Mouse (Mus musculus) hindbrain, embryonic 11.5 days (tissue): ENCODE results near the gene Chrnd. TPM values are rescaled to one million over a fixed set of nuclear protein-coding genes. Genes with fewer than 3 reads are reported as not detected.
A peak's percentile ranks its signal among the peaks of the same experiment; 100 is the strongest.

ENCODE experiments used
- ATAC-seq: fragments of 200-750 bp; cut with Nextera tagmentation; 2 replicates; pipeline ENCODE4 v1.8.0; 2017; ENCODE audit warnings: mild to moderate bottlenecking, moderate TSS enrichment, moderate library complexity; ENCODE audit not compliant: low FRiP score
- DNase-seq: peaks from one replicate; pipeline ENCODE4 v3.0.0-alpha.2; 2015; ENCODE audit warnings: low spot score
- H3K27ac ChIP-seq: fragments of 300-500 bp; sonication (generic); 2 replicates; pipeline ENCODE4 v1.5.1; 2014; ENCODE audit warnings: mild to moderate bottlenecking, low read depth, low read length
- H3K27me3 ChIP-seq: fragments of 300-500 bp; sonication (generic); 2 replicates; pipeline ENCODE4 v1.6.1; 2014; ENCODE audit warnings: mild to moderate bottlenecking, low read length, moderate library complexity, mixed read lengths; ENCODE audit not compliant: control insufficient read depth, insufficient read depth
- H3K36me3 ChIP-seq: fragments of 300-500 bp; sonication (generic); 2 replicates; pipeline ENCODE4 v1.6.1; 2014; ENCODE audit warnings: mild to moderate bottlenecking, low read length, moderate library complexity, mixed read lengths; ENCODE audit not compliant: control insufficient read depth, insufficient read depth
- H3K4me1 ChIP-seq: fragments of 300-500 bp; sonication (generic); replicated peaks from 2 replicates; pipeline ENCODE4 v1.6.1; 2014; ENCODE audit warnings: low read length, mixed read lengths; ENCODE audit not compliant: control insufficient read depth, insufficient read depth
- H3K4me2 ChIP-seq: fragments of 300-500 bp; sonication (generic); replicated peaks from 2 replicates; pipeline ENCODE4 v1.6.1; 2014; ENCODE audit warnings: mild to moderate bottlenecking, low read depth, low read length
- H3K4me3 ChIP-seq: fragments of 300-500 bp; sonication (generic); 2 replicates; pipeline ENCODE4 v1.5.1; 2014; ENCODE audit warnings: low read depth, low read length
- H3K9ac ChIP-seq: fragments of 300-500 bp; sonication (generic); 2 replicates; pipeline ENCODE4 v1.6.1; 2014; ENCODE audit warnings: low read depth, low read length
- H3K9me3 ChIP-seq: fragments of 300-500 bp; sonication (generic); 2 replicates; pipeline ENCODE4 v1.6.1; 2016; ENCODE audit warnings: low read length; ENCODE audit not compliant: control insufficient read depth
- WGBS: fragments of 180-500 bp; shearing (Covaris S2); extraction: QIAGEN DNeasy Blood & Tissue Kit; methylation state at CpG from one replicate; pipeline ENCODE4 v1.1.7; 2014; 5-methylcytosine and 5-hydroxymethylcytosine counted together
- polyA plus RNA-seq: library from polyadenylated mRNA; unstranded; fragments of >200 nt; fragmentation: Nextera tagmentation; extraction: Ambion mirVana; gene quantifications from 2 replicates; pipeline ENCODE4 v1.2.1, GENCODE M21; 2014

Gene Chrnd
- polyA plus RNA-seq, 1 experiment from 2014 or later, result not detected

GRCm38 (mm10) chr1:87230606-87231005, 40.2 kb downstream of the Chrnd start:
- DNase-seq (no peak), ATAC-seq (no peak)
- Histone ChIP-seq H3K4me3 (no peak overlapping the region), H3K4me2 (no peak overlapping the region), H3K9ac (no peak overlapping the region), H3K27ac (no peak overlapping the region), H3K9me3 (no peaks in the 10 kb centered on the region), H3K27me3 (no peaks in the 10 kb centered on the region), H3K36me3 (peaks cover 15% of the 10 kb centered on the region), H3K4me1 (no peaks in the 10 kb centered on the region)
- 73% methylated on average over 5 of the region's 5 CpGs for WGBS

DNA sequence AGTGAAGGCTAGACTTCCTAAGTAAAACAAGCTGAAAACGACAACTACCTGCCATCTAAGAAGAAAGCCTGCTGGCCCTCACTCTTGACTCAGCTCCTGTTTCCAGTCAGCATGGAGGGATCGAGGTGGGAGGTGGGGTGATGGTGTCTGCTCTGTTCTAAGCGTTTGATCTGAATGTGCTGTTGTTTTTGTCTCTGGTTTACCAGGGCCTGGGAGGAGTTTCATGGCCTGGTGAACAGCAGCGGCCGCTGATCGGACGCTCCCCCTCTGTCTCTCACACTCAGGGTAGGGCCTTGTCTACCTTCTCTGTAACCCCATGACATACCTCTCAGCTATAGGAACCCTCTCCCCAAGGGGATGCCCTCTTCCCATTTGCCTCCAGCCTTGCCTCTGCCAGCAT, 41.8 kb downstream of the Chrnd start:
- peaks cover 7% of the 10 kb centered on the region for H3K36me3 ChIP-seq
- no peak for ATAC-seq
- no peak overlapping the region for H3K4me2 ChIP-seq
- H3K9me3 ChIP-seq, result no peaks in the 10 kb centered on the region
- H3K9ac ChIP-seq, result no peak overlapping the region
- no peak overlapping the region for H3K4me3 ChIP-seq
- no peaks in the 10 kb centered on the region for H3K27me3 ChIP-seq
- no peaks in the 10 kb centered on the region for H3K4me1 ChIP-seq
- 80% methylated on average over 7 of the region's 7 CpGs for WGBS
- DNase-seq, result no peak
- no peak overlapping the region for H3K27ac ChIP-seq

DNA sequence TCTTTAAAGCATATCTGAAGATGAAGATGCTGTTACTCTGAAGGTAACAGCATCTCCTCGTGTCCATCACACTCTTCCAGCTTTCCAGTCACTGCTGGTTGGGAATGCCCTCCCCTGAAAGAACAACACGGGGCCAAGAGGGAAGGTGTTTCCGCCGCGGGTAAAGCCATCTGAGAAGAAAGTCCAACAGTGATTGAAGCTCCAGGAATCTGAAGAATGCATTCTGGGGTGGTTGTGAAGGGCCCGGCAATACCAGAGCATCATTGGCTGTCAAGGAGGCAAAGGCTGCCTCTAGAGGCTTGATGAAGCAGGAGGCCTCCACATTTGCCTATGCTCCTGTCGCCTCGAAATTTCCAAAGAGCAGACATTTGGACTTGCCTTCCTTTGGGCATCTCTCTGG, 48.6 kb downstream of the Chrnd start:
- H3K9ac ChIP-seq, result no peak overlapping the region
- H3K4me1 ChIP-seq, result no peaks in the 10 kb centered on the region
- WGBS, result 79% methylated on average over 8 of the region's 8 CpGs
- no peak overlapping the region for H3K4me3 ChIP-seq
- H3K27ac ChIP-seq, result no peak overlapping the region
- DNase-seq, result no peak
- no peaks in the 10 kb centered on the region for H3K27me3 ChIP-seq
- ATAC-seq, result no peak
- peaks cover 8% of the 10 kb centered on the region; the same call in 1 of the 2 replicates for H3K36me3 ChIP-seq
- H3K4me2 ChIP-seq, result no peak overlapping the region
- no peaks in the 10 kb centered on the region for H3K9me3 ChIP-seq

DNA sequence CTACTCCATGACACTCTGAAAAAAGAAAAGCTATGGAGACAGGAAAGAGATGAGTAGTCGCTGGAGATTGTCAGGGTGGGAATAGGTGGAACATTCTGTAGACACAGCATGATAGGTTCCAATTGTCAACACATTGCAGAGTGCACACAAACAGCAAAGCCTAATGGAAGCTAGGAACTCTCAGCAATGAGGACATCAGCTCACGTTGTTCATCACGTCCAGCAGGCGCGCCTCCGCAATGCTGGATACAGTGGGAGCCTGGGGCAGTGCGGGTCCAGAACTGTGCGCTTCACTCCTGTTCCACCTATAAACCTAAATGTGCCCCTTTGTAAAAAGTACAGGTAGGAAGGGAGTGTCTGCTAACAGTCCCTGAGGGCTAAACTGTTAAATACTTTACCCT, 52.6 kb downstream of the Chrnd start:
- no peaks in the 10 kb centered on the region for H3K9me3 ChIP-seq
- H3K27ac ChIP-seq, result no peak overlapping the region
- no peak overlapping the region for H3K4me2 ChIP-seq
- H3K4me3 ChIP-seq, result no peak overlapping the region
- H3K9ac ChIP-seq, result no peak overlapping the region
- no peaks in the 10 kb centered on the region for H3K27me3 ChIP-seq
- DNase-seq (no peak), ATAC-seq (no peak)
- no peaks in the 10 kb centered on the region for H3K4me1 ChIP-seq
- 92% methylated on average over 8 of the region's 8 CpGs for WGBS
- peaks cover 8% of the 10 kb centered on the region; the same call in 1 of the 2 replicates for H3K36me3 ChIP-seq

GRCm38 (mm10) chr1:87245430-87245829, 55.0 kb downstream of the Chrnd start:
- Histone ChIP-seq H3K9ac (no peak overlapping the region), H3K4me2 (no peak overlapping the region), H3K27ac (no peak overlapping the region), H3K4me1 (no peaks in the 10 kb centered on the region), H3K36me3 (no peaks in the 10 kb centered on the region), H3K27me3 (no peaks in the 10 kb centered on the region), H3K4me3 (no peak overlapping the region), H3K9me3 (no peaks in the 10 kb centered on the region)
- DNase-seq, result no peak
- 31% methylated on average over 1 of the region's 1 CpGs for WGBS
- no peak for ATAC-seq

DNA sequence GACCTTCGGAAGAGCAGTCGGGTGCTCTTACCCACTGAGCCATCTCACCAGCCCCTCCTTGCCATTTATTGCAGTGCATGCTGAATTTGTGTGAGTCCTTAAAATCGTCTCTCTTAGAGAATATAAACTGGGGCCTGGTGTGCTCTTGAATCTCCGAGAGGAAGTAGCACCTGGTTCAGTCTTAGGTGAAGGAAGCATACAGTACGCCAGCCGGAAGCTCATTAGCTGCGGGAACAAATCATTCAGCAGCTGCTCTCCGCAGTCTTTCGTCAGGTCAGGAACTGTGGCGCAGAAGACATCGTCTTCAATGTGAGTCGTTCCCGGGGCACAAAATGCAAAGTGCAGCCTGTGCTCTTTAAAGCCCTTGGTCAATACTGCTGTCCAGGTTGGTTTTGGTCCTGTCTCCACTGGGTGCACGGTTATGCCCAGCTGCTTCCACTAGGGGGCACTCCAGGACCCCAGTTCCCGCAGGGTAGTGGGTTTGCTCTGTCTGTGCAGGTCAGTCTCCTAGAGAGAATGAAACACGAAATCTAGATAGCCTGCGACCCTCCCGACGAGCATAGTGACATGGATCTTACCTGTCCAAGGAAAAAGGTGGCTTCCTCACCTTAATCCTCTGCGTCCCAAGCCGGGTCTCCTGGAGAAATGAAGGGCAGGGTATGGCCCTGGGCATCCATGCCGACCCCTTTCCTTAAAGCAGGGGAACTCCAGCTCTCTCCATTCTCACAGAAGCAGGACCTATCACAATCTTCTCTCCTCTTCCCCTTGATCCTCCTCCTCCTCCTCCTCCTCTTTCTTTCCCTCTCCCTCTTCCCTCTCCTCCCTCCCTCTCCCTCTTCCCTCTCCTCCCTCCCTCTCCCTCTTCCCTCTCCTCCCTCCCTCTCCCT, 55.8 kb downstream of the Chrnd start:
- Histone ChIP-seq H3K9me3 (no peaks in the 10 kb centered on the region), H3K36me3 (no peaks in the 10 kb centered on the region), H3K27ac (no peak overlapping the region), H3K9ac (no peak overlapping the region), H3K27me3 (no peaks in the 10 kb centered on the region), H3K4me3 (no peak overlapping the region), H3K4me1 (no peaks in the 10 kb centered on the region), H3K4me2 (no peak overlapping the region)
- ATAC-seq (peak; percentile 82), DNase-seq (peak; percentile 91)
- 27% methylated on average over 22 of the region's 22 CpGs for WGBS

Other genes starting within 250 kb of the Chrnd start
- not detected in 2 replicates for gene Alppl2, start 100.7 kb upstream of the Chrnd start, polyA plus RNA-seq
- not detected in 2 replicates for gene Alpi, start 89.0 kb upstream of the Chrnd start, polyA plus RNA-seq
- not detected in 2 replicates for gene Akp3, start 65.6 kb upstream of the Chrnd start, polyA plus RNA-seq
- gene Ecel1, start 34.1 kb upstream of the Chrnd start, polyA plus RNA-seq, result 10.0 and 14.7 TPM in 2 replicates
- gene Prss56, start 7.3 kb upstream of the Chrnd start, polyA plus RNA-seq, result 1.9 and 3.3 TPM in 2 replicates
- gene Chrng, start 14.1 kb downstream of the Chrnd start, polyA plus RNA-seq, result 0.73 and 1.0 TPM in 2 replicates
- 132 and 134 TPM in 2 replicates for gene Eif4e2, start 23.3 kb downstream of the Chrnd start, polyA plus RNA-seq
- gene Efhd1, start 73.8 kb downstream of the Chrnd start, polyA plus RNA-seq, result 0.14 and 0.52 TPM in 2 replicates
- 53.5 and 68.2 TPM in 2 replicates for gene Gigyf2, start 136.4 kb downstream of the Chrnd start, polyA plus RNA-seq
- gene Kcnj13, start 204.1 kb downstream of the Chrnd start, polyA plus RNA-seq, result 8.1 and 8.8 TPM in 2 replicates